Mouse (Mus musculus): Measurements from ENCODE around the gene Pdpk1.

- TF ChIP-seq POLR2A (IDR thresholded peaks at IDR 0.05; ENCODE audit: control insufficient read depth, extremely low read depth, insufficient read depth, low read length, poor library complexity) (no peak), CTCF (IDR thresholded peaks at IDR 0.05; ENCODE audit: borderline replicate concordance, control insufficient read depth, extremely low read depth, insufficient read depth, low read length, poor library complexity) (no peak)
These were observed 49.0 kb upstream of the Pdpk1 start for GRCm38 (mm10) chr17:24199741-24200140.
